Comparison of ENCODE assay signal across 8 mouse cellular contexts in the genomic region with DNA sequence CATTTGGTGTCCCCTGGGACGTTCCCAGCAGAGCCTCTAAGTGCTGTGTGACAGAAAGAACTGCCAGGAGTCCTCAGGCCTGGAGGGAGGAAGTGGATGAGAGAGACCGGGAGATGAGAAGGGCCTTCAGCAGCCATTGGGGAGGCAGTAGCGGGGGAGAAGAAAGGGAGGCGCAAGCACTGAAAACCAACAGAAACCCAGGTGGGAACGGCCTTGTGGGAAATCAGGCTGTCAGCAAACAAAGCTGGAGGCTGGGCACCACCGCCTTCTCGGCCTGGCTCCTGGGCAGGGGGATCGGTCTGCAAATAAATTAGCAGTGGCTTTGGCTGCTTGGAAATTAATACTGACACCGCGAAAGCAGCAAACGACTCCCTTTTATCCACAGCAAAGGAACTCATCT.
DNase-seq lines count a peak whose midpoint lies in the region; ATAC-seq lines count a peak whose summit lies in the region.
"Had no signal": no experiment of that assay in that cellular context is flagged by ENCODE, and none has a peak within 500 bp of the region (broad histone marks: within the 10 kb centered on the region; RNA-seq: fewer than 3 reads in every experiment).

No protein-coding gene starts in this region.

- DNase-seq in kidney, postnatal 4 days: peak; percentile 30 to 40
- DNase-seq in kidney, postnatal 14 days: no peak
- DNase-seq in retina, postnatal 1 day: peak; percentile 31
- DNase-seq in spleen, postnatal 4 days (ENCODE audit: low spot score in 2 of 2): no peak
- DNase-seq in spleen, adult 18-20 months: no peak

- peak overlapping the region; percentile 32 for H3K4me2 ChIP-seq in forebrain, embryonic 12.5 days
- no peak overlapping the region for H3K4me2 ChIP-seq in limb, embryonic 12.5 days

- no peaks in the 10 kb centered on the region for H3K9me3 ChIP-seq in forebrain, embryonic 12.5 days
- H3K9me3 ChIP-seq in limb, embryonic 12.5 days: no peaks in the 10 kb centered on the region

- no peak overlapping the region for H3K27ac ChIP-seq in forebrain, embryonic 12.5 days
- H3K27ac ChIP-seq in limb, embryonic 12.5 days: no peak overlapping the region
- H3K27ac ChIP-seq: left cerebral cortex, adult 2 months had no signal

- H3K4me1 ChIP-seq in forebrain, embryonic 12.5 days: peaks cover 11% of the 10 kb centered on the region
- H3K4me1 ChIP-seq in limb, embryonic 12.5 days (replicated peaks): peaks cover 34% of the 10 kb centered on the region

- WGBS in forebrain, embryonic 12.5 days: 13% methylated on average over 11 of the region's 11 CpGs
- WGBS in limb, embryonic 12.5 days: 18% methylated on average over 11 of the region's 11 CpGs

- H3K4me3 ChIP-seq in forebrain, embryonic 12.5 days (replicated peaks): no peak overlapping the region
- no peak overlapping the region for H3K4me3 ChIP-seq in limb, embryonic 12.5 days (replicated peaks)
- H3K4me3 ChIP-seq: left cerebral cortex, adult 2 months had no signal

- 0 out of 2 replicates have a peak, but pooled peaks have one; percentile 33 for ATAC-seq in forebrain, embryonic 12.5 days (ENCODE audit: low FRiP score)
- no peak for ATAC-seq in limb, embryonic 12.5 days (ENCODE audit: insufficient number of reproducible peaks, insufficient read depth, low FRiP score, low TSS enrichment, low read depth)

- no peaks in the 10 kb centered on the region for H3K36me3 ChIP-seq in forebrain, embryonic 12.5 days (replicated peaks)
- H3K36me3 ChIP-seq in limb, embryonic 12.5 days: no peaks in the 10 kb centered on the region

- peaks cover 8% of the 10 kb centered on the region; the same call in 1 of the 2 replicates for H3K27me3 ChIP-seq in forebrain, embryonic 12.5 days
- H3K27me3 ChIP-seq in limb, embryonic 12.5 days: peaks cover 4% of the 10 kb centered on the region

- no peak overlapping the region for H3K9ac ChIP-seq in forebrain, embryonic 12.5 days
- 0 out of 2 replicates have a peak overlapping the region, but pooled peaks have one; percentile 31 for H3K9ac ChIP-seq in limb, embryonic 12.5 days (replicated peaks)

Comparison
In these comparisons a context has a peak if more than half of its experiments do, and no peak if none do; other contexts are left out.
1. DNase-seq: peak in kidney, postnatal 4 days (2 of 2) and retina, postnatal 1 day (single experiment); none in kidney, postnatal 14 days (single experiment), spleen, postnatal 4 days (0 of 2) and spleen, adult 18-20 months (0 of 2).